Mouse (Mus musculus): Measurements from ENCODE around the gene Whrn.

The Whrn gene

DNA sequence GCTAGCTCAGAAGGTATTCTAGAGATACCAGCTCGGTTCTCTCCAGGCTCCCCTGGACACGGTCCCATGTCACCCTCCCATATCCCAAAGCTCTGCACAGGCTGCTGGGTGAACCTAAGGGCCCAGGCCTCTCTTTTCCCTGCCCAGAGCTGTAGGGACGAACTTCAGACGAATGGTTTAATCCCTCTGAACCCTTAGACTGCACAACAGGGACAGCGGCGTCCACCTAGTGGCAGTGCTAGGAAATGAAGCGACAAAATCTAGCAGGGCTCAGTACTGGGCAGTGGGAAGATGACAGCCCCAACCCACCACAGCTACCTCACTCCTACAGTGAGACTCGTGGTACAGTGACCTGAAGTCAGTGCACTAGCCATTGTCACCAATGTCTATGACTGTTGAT, 87.1 kb downstream of the Whrn start:
- DNase-seq (ENCODE audit: extremely low read depth, low read depth) = peak; percentile 54

DNA sequence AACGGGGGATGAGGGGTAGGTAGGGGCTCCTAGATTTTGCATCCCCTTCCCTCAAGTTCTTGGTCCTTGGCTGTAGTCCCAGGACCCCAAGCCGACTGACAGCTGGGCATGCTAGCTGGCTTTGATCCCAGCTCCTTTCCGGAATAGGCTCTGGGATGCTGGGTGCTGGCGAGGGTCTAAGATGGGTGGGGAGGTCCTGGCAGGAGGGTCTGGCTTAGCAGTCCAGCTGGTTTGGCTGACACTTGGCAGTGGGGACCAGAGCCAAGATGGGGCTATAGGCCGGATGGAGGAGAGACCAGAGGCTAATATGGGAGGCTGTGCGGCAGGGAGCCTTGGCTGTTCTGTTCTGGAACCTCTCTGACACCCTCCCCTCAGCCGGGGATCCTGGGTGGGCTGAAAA, 87.5 kb downstream of the Whrn start:
- no peak for DNase-seq (ENCODE audit: extremely low read depth, low read depth)

DNA sequence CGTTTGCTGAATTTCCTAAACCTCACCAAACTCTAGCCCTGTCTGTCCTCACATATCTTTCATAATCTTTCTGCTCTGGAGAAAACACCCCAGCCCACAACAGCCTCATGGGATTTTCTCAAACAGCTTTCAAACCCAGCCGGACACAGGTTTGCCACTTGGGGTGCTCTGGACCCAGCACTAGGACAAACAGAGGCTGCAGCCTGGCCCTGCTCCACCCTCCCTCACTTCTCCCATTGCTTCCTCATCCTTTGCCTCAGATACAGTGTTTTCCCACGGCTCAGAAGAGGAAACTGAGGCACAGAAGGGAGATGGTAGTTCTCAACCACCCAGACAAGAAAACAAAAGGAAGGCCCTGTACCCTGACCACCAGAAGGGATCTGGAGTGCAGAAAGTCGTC, 90.1 kb downstream of the Whrn start:
- DNase-seq (ENCODE audit: extremely low read depth, low read depth) = no peak

DNA sequence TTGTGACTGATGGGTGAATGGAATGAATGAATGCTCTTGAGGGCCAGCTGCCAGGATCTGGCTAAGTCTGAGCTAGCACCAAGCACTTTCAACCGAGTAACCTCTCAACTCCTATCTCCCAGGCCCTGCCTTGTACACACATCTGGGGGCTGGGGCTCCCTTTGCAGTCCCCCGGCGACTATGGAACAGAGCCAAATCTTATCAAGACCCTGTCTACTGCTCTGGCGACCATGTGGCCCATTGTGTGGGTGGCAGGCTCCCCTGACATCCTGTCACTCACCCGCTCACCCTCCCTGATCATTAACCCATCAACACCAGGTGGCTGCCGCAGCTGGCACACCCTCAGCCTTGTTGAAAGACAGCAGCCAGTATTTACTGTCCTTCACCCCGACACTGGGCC, 90.7 kb downstream of the Whrn start:
- no peak for DNase-seq (ENCODE audit: extremely low read depth, low read depth)

DNA sequence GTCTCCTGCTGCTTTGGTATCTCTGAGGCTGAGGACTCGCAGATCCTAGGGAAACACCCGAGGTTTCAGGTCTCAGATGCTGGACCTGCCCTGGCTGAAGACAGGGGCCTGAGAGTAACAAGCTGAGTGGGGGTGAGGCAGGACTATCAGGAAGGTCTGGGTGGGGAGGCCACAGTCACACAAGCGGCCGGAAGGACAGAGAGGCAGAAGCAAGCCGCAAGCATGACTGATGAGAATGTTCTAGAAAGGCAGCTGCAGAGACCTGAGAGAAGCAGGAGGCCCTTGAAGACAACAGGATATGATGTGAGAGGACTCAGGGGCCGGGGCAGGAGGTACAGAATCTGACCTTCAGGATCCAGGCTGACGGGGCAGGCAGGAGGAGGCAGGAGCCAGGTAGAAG, 91.6 kb downstream of the Whrn start:
- DNase-seq (ENCODE audit: extremely low read depth, low read depth) = no peak

DNA sequence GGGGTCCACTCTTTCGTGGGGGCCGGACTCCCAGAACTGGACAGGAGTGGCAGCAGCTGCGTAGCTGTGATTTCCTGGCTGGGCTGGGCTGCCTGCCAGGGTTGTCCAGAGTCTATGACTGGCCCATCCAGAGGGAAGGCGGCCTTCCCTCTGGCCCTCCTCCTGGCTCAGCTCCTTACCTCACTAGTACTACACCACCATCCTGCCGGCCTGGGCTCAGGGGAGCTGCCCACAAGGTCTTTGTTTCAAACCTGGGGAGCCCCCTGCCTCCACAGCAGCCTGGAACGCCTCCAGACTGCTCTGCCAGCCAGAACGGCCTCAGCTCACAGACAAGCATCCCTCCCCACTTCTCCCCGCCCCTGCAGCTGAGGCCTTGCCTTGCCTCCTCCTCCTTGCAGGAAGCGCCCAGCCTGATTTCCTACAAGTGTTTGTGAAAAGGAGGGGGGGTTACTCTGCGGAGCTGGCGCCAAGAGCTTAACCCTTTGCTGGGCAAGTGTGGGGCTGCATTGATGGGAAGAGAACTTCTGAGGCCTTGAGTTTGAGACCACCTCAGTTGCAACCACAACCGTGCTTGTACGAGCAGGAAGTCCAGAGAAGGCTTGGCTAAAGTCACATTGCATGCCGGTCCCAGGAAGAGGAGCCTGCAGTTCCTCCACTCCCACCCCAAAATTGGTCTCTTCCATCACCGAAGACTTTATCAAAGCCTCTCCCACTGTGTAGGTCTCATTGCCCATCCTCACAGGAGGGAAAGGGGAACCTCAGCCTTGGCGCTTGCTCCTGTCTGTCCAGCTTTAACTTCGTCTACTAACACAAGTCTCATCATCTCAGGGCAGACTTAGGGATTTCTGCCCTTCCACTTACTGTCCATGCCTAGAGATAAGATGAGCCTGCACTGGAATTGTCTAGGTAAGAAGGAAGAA, 92.5 kb downstream of the Whrn start, which contains the start of gene Akna:
TSS of gene Akna (minus strand) at position 315 of the 920 bp plus-strand sequence.
- DNase-seq (ENCODE audit: extremely low read depth, low read depth) = peak; percentile 59

DNA sequence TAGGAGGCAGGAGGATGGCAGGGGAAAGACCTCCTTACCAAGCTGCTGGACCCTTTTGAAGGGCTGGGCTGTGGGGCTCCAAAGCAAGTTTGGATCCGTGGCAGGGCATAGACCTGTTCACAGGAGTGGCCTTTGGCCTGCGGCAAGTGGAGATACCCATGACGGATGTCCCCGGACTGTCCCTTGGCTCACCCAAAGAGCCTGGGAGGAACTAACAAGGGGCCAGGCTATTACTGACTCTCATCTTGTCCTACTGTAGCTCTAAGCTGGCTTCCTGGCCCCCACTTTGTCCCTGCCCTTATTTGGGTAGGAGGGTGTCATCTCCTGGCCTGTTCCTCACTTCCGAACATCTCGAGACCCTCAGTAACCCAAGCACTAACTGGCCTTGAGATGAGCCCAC, 93.2 kb downstream of the Whrn start:
- no peak for DNase-seq (ENCODE audit: extremely low read depth, low read depth)

DNA sequence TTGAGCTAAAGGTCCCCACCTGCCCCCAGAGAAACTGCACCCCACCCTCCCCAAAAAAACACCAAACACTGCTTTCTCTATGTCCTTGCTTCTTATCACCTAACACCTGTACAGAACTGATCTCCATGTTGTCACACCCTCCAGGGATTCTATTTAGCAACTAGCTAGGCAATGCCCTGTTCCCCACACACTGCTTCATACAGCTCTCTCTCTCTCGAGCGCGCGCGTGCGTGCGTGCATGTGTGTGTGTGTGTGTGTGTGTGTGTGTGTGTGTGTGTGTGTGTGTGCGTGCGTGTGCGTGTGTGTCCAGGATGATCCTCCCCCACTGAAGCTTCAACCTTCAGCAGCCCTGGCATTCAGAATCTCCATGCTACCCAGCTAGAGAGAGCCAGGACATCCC, 93.7 kb downstream of the Whrn start:
- DNase-seq (ENCODE audit: extremely low read depth, low read depth) = no peak

DNA sequence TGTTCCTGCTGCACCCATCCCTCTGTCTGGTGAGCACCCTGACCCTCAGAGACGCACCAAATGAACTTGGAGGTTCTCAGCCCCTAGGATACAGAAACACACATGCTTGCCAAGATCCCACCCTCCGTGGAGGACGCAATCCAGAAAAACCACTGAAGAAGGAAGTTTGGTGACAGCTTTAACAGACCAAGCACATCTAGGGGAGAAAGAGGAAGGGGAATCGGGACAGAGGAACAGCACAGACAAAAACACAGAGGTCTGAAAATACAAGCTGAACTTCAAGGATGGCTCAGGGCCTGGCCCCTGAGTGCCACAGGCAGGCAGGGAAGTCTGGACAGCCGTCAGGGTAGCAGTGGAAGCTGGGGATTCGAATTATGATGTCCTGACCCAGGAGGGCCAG, 94.2 kb downstream of the Whrn start:
- peak; percentile 56 for DNase-seq (ENCODE audit: extremely low read depth, low read depth)

DNA sequence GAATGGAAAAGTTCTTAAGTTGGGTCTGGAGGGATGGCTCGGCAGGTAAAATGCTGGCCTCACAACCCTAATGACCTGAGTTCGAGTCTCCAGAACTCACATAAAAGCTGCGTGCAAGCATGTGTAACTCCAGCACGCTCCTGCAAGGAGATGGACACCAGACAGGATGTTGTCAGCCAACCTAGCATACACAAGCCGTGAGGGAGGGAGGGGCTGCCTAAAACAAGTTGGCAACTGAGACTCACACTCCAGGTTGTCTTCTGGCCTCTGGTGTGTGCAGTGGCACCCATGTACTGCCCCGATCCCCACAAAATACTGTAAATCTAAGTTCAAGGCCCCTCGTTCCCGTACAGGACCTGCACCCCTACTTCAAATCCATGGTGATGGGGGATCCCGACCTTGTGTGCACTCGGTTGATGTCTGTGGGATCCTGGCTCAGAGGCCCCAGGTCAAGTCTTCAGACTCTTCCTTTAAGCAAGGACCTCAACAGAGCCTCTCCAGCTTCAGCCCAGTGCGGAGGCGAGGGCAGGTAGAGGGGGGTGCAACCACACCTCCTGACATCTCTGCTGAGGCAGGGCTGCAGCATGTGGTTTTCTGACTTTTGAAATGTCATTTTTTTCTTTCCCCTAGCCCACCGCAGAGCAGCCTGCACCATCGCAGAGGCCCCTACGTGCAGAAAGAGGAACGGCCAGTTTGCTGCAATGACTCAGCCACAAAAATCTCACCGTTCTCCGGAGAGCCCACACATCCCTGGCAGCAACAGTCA, 95.1 kb downstream of the Whrn start:
- DNase-seq (ENCODE audit: extremely low read depth, low read depth) = no peak

DNA sequence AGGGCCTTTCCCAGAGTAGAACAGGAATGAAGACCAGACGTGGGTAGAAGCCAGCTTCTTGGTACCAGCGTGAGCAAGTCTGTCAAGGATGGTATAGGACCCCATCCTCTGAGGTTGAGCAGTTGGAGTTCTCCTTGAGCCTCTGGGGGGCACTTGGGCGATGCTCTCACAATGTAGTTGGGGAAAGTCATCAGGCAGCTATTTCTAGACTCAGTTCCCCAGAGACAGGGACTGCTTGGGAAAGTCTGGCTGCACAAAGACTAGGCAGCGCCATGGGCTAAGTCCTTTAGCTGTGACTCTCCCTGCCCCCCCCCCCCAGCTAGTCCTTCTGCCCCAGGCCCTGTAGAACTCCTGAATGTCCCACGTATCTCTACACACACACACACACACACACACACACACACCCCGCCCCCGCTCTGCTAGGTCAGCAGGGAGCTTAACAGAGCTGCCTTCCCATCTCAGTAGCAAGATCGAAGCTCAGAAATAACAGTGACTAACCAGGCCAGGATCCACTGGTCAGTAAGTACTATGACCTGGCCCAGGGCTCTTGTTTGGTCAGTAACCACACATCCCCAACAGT, 96.0 kb downstream of the Whrn start:
- no peak for DNase-seq (ENCODE audit: extremely low read depth, low read depth)

DNA sequence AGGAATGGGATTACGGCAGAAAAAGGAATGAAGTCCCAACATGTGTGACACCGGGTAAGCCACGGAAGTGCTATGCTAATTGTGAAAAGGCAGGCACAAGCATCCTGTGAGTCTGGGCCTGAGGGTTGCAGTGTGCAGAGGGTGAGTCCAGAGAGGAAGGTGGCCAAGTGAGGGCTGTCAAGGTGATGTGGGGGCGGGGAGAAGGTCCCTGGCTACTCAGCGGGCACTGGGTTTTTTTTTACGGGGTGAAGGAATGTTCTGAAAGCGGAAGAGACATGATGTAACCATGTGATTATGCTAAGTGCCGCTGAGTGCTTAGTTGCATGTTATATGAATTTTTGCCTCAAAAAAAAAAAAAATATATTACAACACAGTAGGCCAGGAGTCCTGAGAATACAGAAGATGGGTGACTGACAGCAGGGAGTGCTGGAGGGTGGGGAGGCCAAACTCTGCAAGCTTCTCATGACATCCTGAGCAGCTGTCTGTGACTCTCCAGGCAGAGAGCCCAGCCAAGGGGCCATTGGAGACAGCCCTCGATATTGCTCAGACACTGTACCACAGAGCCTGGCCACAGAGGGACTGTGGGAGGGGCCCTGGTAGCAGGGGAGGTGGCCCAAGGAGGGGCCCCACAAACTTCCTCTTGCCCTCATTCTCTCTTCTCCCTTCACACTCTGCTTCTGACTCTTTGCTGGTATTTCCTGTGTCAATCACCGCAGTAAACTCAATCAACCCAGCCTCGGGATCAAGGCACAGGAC, 96.8 kb downstream of the Whrn start:
- no peak for DNase-seq (ENCODE audit: extremely low read depth, low read depth)

DNA sequence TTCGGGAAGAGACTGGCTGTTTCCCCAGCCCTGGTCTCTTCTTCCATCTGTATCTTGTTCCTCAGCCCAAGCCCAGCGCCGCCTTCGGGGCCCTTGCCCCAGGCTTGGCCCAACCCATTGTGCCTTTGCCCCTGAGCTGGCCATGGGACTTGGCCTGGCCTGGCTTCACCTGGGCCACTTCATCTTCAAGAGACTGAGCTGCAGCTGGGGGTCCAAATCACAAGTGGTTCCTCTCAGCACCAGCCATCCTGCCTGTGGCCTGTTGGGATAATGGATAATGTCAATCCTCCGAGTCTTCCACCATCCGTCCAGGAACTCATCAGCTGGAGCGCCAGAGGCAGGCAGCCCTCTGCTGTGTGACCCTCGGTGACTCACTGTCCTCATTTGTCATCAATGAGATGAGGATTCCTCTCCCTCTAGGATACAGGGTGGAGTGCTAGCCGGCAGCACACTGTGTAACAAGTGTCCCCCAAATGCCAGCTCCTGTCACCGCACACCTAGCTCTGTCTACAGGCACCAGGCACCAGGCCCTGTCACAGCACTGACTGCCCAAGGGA, 97.7 kb downstream of the Whrn start:
- no peak for DNase-seq (ENCODE audit: extremely low read depth, low read depth)

DNA sequence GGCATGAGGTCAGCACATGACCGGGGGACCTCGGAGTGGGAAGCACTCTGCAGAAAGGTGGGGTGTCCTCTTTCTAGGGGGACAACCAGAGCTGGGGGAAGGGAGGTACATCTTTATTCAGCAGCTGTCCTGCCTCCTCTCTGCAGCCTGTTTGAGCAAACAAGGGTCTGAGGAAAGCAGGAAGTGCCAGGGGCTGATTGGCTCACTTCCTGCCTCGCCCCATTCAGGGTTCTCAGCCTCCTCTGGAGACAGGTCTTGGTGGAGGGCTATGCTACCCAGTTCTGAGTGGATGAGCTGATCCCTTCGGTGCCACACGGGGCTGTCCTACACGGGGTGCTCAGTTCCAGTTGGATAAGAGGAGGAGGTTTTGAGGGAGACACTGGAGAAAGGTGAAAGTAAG, 104.5 kb downstream of the Whrn start:
- no peak for DNase-seq (ENCODE audit: extremely low read depth, low read depth)

DNA sequence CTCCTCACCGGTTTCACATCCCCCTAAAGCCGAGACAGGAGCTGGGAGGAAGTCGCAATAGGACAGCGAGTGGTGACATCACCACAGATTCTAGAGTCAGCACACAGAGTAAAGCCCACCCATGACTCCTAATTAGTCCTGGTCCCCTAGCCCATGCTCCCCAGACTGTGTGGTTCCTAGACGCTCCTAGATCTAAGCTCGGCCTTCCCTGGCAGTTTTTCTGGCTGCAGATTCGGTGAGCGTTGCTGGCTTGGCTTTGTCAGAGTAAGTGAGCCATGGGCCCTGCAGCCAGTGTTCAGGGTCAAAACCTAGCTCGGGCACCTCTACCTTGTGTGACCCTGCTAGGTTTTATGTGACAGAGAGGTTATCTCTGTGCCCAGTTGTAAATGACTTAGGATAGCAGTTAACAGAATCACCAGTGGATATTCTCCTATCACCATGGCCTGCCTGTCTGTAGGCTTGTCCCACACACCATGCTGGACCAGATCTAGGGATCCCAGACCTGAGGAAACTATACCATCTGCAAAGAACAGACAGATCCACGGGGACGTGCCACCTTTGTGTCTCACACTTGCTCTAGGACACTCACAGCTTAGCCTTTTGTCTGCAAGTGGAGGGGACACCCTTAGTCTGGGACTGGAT, 105.8 kb downstream of the Whrn start:
- DNase-seq (ENCODE audit: extremely low read depth, low read depth) = no peak

DNA sequence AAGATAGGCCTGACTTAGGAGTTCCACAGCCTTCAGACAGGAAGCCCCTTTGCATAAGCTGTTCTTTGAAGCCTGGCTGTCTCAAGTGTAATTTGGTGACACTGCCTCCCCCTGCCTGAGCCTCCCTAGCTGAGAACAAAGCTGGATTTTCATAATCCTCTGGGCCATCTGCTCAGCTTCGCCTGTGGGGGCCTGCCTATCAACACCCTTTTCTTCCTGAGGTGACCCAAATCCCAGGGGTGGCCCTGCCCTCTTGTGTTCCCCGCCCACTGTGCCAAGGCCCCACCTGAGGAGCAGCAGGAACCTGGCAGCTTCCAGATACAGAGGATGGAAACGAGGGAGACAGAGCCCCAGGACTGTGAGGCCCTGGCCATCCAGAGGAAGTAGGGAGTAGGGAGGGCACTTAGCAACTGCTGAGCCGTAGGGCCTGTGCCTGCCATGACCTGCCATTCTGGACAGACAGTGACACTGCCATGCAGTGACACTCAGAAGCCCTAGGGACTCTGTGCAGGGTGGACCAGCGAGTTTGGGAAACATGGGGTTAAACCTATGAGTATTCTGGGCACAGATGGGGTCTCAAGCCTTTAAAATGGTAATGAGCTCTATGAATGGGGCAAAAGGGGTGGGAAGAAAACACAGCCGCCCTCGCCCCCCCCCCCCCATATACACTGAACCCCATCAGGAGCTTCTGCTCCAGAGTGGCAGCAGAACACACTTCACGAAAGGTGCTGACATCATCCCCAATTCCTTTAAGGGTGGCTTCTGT, 106.5 kb downstream of the Whrn start:
- no peak for DNase-seq (ENCODE audit: extremely low read depth, low read depth)

DNA sequence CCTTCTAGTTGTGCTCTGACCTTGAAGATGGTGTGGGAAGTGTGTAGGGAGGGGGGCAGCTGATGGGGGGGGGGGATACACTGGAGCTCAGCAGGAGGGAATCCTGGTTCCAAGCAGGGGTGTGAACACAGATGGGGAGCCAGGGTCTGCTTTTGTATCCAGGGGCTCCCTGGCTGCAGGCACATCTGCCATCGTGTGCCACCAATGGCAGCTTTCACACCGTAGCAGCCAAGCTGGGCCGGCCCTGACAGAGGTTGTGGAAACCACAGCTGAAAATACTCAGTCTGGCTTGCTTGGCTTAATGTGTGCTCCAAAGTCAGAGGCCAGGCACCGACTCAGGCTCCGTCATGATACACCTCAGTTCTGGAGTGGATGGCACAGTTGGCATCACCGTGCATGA, 107.8 kb downstream of the Whrn start:
- no peak for DNase-seq (ENCODE audit: extremely low read depth, low read depth)

DNA sequence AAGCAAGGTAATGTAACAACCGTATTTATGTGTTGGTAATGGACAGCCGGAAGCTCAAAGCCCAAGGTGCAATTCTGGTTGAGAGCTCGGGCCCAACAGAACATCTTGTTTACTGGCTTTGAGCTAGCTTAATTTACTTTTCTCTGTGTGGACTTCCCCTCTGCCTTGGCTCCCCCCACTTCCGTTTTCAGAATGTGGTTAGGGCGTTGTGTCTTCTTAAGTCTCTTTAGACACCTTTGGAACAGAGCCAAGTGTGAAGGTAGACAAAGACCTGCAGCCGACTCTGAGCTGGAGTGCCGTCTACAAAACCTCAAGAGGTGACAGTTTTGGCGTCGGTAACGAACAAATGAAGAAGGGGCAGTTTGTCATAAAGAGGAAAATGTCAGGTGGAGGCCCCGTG, 110.0 kb downstream of the Whrn start:
- peak; percentile 80 for DNase-seq (ENCODE audit: extremely low read depth, low read depth)

DNA sequence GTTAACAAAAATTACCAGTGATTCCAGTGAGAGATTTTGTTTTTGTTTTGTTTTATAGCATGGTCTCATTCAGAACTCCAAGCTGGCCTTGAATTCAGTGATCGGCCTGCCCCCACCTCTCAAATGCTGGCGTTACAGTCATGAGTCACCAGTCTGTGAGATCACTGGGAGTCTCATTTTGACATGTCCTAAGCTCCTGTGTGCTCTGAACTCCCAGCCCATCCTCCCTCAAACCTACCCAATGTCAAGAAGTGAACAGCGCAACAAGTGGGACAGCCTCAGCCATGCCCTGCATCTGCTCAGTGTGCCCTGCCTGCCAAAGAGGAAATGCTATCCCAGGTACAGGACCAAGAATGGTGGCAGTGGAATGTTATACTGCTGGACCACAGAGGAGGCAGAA, 110.5 kb downstream of the Whrn start:
- DNase-seq (ENCODE audit: extremely low read depth, low read depth) = no peak

DNA sequence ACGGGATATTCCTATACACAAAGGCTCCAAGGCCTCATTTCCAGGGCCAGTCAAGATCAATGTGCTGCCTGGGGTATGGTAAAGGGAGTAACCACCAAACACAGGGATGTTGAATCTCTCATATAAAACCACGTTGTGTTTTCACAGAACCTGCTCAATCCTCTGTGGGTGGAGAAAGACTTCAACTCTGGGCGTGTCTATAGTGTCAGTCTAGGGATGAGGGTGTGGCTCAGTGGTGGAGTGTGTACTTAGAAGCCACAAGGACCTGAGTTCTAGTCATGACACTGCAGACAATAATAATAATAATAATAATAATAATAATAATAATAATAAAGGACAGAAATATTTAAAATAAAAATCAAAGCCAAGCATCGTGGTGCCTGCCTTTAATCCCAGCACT, 111.5 kb downstream of the Whrn start:
- no peak for DNase-seq (ENCODE audit: extremely low read depth, low read depth)
